Mouse (Mus musculus) telencephalon, adult 2 months (tissue): ENCODE data around the gene Dab1.

ENCODE experiments used
- DNase-seq: peaks from one replicate; pipeline ENCODE4 v3.0.0-alpha.2; 2011; ENCODE audit warnings: low read depth, low spot score

Dab1 gene

GRCm38 (mm10) chr4:103700392-103700791 lies 81.2 kb downstream of the Dab1 start:
- no peak for DNase-seq

DNA sequence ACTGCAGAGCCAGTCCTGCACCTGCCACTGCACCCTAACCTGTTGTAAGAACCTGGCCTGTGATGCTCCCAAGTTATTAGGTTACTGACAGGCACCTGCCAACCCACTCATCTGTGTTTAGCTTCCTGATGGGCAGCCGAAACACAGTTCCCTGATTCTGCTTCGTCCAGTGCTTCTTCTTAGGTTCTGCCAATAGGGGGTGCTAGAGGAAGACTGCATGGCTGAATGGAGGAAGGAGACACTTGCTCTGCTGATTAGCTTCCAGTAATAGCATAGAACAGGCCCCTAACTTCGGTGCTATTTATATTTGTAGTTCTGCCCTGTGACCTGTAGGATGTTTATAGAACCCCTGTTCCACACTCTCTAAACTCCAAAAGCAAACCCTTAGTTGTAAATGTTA lies 83.0 kb downstream of the Dab1 start:
- no peak for DNase-seq

DNA sequence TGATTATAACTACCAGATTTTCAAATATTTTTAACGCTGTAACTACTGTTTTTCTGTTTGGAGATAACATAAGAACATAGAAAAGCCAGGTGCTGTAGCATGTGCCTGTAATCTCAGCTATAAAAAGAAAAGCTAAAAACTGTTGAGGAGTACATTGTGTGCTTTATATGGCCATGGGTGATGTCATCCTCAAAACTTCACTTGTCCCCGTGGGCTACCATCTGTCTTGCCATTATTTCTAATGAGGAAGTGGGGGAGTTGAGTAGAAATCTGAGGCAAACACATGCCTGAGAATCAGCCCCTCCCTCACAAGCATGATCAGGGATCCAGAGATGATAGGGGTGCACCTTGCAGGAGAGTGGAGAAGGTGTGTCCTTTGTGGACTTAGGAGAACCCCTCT lies 85.3 kb downstream of the Dab1 start:
- DNase-seq: peak; percentile 50

- no peak for DNase-seq
Measured at GRCm38 (mm10) chr4:103706501-103706900, 87.3 kb downstream of the Dab1 start.

DNA sequence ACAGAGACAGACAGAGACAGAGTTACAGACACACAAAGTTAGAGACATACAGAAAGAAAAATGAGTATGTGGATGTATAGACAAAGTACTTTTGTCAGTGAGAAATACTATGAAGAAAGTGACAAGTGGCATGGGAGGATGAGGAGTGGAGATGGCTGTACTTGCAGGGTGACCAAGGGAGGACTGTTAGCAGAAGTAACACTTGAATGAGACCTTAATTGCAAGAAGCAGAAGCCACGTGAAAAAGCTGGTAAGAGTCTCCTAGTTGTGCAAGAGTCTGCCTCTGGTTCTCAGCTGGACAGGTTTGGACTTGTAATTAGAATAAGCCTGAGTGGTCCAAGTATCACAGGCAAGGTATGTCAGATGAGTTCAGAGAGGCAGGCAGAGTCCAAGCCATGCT lies 88.0 kb downstream of the Dab1 start:
- no peak for DNase-seq

DNA sequence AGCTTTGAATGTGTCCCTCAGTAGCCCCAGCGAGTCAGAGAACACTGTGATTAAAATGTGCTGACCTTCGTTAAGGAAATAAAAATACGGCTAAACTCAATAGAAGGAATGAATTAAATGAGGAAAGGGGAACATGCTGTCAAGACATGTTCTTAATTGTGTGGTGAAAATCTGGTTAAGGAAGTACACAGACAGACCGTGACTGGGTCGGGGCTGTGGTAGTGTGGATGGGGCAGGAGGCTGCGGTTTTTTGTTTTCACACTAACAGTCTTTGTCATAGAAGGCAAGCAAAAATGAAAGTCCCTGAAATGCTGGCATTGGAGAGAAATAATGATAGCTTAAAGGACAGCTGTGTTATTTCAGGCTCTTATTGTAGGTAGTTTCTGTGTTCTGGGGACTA lies 92.2 kb downstream of the Dab1 start:
- DNase-seq: no peak

DNA sequence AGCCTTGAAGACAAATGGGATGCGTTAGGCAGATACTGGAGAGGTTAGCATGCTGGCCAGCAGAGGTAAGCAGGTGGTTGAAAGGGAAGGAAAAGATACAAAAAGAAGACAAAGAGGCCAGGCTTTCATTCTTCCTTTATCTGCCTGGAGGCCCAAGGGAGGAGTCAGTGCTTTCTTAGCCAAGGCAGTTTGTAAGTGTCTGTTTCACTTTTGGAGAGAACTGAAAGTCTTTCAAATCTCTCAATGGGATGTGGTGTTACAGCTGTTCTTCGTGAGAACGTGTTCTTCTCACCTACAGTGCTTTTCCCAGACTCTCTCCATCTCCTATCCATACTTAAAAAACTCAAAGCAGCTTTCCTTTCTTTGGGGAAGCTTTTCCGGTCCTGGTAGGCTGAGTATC lies 94.8 kb downstream of the Dab1 start:
- DNase-seq: no peak

DNA sequence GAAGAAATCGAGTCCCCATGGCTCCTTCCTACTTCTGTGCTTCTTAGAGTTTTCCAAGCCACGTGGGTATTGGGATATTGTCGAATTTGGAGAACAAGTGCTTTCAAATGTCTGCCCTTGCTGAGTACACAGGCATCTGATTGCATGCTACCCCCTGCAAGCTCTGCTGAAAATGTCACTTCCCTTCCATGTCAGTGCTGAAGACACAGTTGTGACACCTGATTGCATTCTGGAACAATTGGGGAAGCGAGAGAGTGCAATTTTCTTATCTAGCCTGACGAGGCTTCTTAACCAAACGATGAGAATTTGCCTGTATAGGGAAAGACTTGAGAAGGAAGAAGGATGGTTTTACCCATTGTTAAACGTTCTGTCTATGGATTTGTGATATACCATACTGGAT lies 95.8 kb downstream of the Dab1 start:
- no peak for DNase-seq

GRCm38 (mm10) chr4:103715568-103715967 lies 96.4 kb downstream of the Dab1 start:
- no peak for DNase-seq

GRCm38 (mm10) chr4:103722738-103723137 lies 103.6 kb downstream of the Dab1 start:
- DNase-seq: no peak

- DNase-seq: peak; percentile 47
Measured at GRCm38 (mm10) chr4:103726486-103726885, 107.3 kb downstream of the Dab1 start.

GRCm38 (mm10) chr4:103737185-103737584 lies 118.0 kb downstream of the Dab1 start:
- no peak for DNase-seq

DNA sequence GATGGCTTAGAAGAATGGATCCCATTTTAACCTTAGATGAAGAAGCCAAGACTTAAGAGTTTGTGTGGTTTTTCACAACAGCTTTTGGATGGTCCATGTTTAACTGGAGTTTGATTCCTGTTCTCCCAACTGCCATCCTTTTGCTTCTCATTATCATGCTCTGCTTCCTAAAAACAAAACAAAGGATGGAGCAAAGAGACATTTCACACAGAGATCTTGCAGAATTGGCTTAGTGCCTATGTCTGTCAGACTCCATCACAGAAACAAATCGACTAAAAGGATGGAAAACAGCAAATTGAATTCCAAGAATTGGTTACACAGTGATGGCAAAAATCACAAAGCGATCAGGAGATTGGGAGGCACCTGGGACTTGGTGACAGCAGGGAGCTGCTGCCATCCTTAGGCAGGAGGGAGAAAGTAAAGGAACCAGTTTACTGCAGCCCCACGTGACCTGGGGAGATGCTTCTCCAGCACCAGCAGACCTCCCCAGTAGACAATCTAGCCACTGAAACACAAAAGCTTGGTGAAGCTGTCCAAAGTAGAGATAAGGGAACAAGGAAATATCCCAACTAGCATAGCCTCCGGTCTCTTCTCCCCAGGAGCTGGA lies 132.2 kb downstream of the Dab1 start:
- no peak for DNase-seq

DNA sequence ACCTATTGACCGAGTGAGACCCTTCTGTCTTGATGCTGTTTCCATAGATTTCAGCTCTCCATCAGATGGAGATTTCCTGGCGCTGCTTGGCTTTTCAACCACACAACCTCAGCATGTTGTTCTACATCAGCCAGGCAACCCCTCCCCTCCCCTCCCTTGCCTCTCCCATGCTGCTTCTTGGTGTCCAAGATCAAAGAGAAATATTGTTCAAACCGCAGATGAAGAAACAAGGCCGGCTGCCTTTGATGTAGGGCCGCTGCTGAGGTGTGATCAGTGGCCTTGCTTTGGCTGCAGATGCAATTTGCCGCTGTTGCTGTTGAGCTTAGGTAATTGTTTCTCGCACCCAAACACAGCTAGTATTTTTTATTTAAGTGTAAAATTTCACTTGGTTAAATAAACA lies 135.4 kb downstream of the Dab1 start:
- no peak for DNase-seq

GRCm38 (mm10) chr4:103757241-103757640 lies 138.1 kb downstream of the Dab1 start:
- DNase-seq: no peak

- no peak for DNase-seq
Measured at GRCm38 (mm10) chr4:103762416-103762815, 143.3 kb downstream of the Dab1 start.

- no peak for DNase-seq
Measured at GRCm38 (mm10) chr4:103775712-103776111, 156.6 kb downstream of the Dab1 start.

- DNase-seq: no peak
Measured at GRCm38 (mm10) chr4:103781398-103781797, 162.2 kb downstream of the Dab1 start.

GRCm38 (mm10) chr4:103783561-103784247 lies 164.5 kb downstream of the Dab1 start:
- no peak for DNase-seq

- no peak for DNase-seq
Measured at GRCm38 (mm10) chr4:103793589-103794312, 174.6 kb downstream of the Dab1 start.

DNA sequence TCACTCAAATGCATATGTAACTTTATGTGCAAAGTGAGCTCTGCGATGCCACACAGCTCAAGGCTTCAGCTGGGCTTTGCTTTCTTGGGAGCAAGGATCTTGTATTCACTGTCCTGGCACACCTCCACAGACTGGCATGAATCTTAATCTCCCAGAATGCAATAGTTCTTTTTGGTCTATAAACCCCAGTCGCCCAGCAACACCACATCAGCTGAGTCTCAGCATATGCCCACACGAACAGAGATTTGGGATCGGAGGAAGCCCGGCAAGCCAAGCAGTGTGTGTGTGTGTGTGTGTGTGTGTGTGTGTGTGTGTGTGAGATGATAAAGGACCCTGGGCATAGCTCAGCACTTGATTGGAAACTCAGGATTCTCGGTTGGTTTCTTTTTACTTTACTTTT lies 177.3 kb downstream of the Dab1 start:
- peak; percentile 36 for DNase-seq

- peak; percentile 47 for DNase-seq
Measured at GRCm38 (mm10) chr4:103802439-103802838, 183.3 kb downstream of the Dab1 start.

DNA sequence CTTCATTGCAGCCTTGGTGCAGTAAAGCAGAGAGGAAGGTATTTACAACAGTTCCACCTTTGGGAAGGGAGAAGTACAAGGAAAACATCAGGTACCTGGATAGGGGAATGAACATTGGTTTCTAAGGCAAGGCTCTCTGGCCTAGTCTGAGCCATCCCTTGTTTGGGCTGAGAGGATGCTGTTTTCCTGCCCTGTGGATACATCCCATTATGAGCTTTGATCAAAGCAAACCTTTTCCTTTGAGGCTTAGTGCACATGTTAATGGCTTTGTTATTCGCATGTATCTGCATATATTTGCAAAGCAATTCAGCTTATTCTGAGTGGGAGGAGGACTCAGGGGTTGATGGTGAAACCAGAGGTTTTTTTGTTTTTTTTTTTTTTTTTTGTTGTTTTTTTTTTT lies 185.3 kb downstream of the Dab1 start:
- DNase-seq: no peak
